Mouse (Mus musculus): ENCODE measurements around the gene Wwc1. TPM values are rescaled to one million over a fixed set of nuclear protein-coding genes. Genes with fewer than 3 reads are reported as not detected.

The Wwc1 gene
- polyA plus RNA-seq, 1 experiment = 3.5 TPM

DNA sequence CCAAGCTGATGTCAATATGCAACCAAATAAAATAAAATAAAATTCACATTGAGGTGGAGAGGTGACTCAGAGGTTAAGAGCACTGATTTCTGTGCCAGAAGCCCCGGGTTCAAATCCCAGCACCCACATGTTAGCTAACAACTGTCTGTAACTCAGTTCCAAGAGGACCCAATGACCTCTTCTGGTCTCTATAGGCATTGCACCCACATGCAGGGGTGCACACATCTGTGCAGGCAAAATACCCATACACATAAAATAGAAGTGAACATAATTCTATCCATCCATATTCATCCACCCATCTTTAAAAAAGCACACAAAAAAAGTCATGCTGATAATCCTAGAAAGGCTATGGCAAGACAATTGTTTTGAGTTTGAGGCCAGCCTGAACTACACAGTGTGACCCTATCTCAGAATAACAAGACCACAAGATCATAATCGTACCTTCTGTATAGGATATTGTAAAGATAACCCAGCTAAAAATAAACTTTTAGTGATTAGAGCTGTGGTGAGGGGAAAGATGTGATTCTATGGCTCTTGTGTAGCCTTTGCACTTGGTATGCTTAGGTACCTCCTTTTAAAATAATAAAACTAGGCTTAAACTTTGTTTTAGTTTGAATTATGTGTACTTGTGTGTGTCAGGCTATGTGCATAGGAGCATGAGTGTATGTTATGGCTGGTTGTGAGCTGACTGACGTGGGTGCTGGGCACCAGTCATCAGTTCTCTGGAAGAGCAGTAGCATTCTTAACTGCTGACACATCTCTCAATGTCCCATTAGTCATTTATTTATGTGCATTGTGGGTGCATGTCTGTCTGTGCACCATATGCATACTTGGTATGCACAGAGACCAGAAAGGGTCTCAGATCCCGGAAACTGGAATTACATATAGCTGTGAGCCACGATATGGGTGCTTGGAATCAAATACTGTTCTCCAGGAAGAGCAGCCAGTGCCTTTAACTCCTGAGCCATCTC is 142.9 kb downstream of the Wwc1 start:
- no peak for TF ChIP-seq POLR2A (IDR thresholded peaks at IDR 0.05; ENCODE audit: control insufficient read depth, extremely low read depth, insufficient read depth, low read length, poor library complexity)
- no peak for TF ChIP-seq CTCF (IDR thresholded peaks at IDR 0.05; ENCODE audit: borderline replicate concordance, control insufficient read depth, extremely low read depth, insufficient read depth, low read length, poor library complexity)
- DNase-seq = no peak
- H3K4me1 ChIP-seq (replicated peaks; ENCODE audit: control insufficient read depth, insufficient read depth, low read length) = peaks cover 10% of the 10 kb centered on the region
- no peaks in the 10 kb centered on the region for H3K36me3 ChIP-seq (ENCODE audit: control insufficient read depth, insufficient read depth, low read length)
- no peaks in the 10 kb centered on the region for H3K27me3 ChIP-seq (ENCODE audit: control insufficient read depth, insufficient read depth, low read length)
- 86% methylated on average over 5 of the region's 5 CpGs for WGBS
- H3K27ac ChIP-seq (ENCODE audit: control insufficient read depth, insufficient read depth, low read length) = no peak overlapping the region
- H3K4me3 ChIP-seq (ENCODE audit: control insufficient read depth, insufficient read depth, low read length) = no peak overlapping the region

DNA sequence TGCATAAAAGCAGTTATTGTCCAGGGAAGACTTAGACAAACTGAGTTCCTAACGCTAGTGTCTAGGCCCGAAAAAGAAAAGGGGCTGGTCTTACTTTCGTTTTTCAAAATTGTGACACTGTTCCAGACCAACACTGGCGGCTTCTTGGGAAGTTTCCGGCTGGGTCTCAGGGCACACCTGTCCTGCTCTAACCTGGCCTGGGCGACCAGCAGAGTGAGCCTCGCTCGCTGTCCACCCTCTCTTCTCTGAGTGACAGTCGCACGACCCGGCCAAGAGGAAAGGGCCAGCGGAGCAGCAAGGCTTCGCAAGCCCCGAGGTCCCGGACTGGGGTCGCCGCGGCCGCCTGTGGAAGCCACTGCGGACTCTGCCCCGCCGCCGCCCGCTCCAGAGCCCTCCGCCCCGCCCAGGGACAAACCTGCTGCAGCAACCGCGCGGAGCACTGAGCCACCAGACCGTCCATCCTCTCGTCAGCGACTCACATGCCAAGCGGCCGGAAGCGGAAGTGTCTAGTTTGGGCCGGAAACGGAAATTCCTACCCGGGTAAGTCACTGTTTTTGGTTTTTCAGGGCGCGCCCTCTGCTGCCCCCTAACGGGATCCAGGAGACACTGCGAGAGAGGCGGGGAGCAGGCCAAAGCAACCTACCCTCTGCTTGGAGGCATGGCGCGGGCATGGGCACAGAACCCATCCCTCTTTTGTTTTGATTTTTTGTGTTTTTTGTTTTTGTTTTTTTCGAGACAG is 146.1 kb downstream of the Wwc1 start, which contains the start of gene Rars:
Gene Rars (minus strand): TSS at position 485 of the 739 bp plus-strand sequence.
- peaks cover 10% of the 10 kb centered on the region for H3K4me1 ChIP-seq (replicated peaks; ENCODE audit: control insufficient read depth, insufficient read depth, low read length)
- 1% methylated on average over 46 of the region's 46 CpGs for WGBS
- DNase-seq = peak; percentile 94
- peak; percentile 93 for TF ChIP-seq CTCF (IDR thresholded peaks at IDR 0.05; ENCODE audit: borderline replicate concordance, control insufficient read depth, extremely low read depth, insufficient read depth, low read length, poor library complexity)
- peak; percentile 66; the same call in 1 of the 2 replicates for TF ChIP-seq POLR2A (IDR thresholded peaks at IDR 0.05; ENCODE audit: control insufficient read depth, extremely low read depth, insufficient read depth, low read length, poor library complexity)
- H3K4me3 ChIP-seq (ENCODE audit: control insufficient read depth, insufficient read depth, low read length) = peak within 1 kb of the TSS; percentile 92
- H3K27me3 ChIP-seq (ENCODE audit: control insufficient read depth, insufficient read depth, low read length) = no peaks in the 10 kb centered on the region
- no peak within 1 kb of the TSS for H3K27ac ChIP-seq (ENCODE audit: control insufficient read depth, insufficient read depth, low read length)
- peaks cover 3% of the 10 kb centered on the region for H3K36me3 ChIP-seq (ENCODE audit: control insufficient read depth, insufficient read depth, low read length)

DNA sequence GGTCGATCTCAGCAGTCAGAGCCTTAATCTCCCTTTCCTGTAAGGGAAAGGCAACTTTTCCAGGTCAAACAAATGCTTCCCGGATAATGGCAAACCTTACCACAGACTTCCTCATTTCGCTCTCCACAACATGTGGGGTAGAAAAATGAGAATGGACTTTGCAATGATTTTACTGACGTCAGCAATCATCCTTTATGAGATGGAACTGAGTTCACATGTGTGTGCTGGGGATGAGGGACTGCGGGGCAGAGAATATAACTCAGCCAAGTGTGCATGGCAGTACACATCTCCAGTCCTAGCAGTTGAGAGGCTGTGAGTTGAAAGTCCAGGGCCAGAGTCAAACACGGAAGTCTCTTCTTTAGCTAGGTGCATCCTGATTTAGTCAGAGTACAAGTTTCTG is 147.1 kb downstream of the Wwc1 start:
- Histone ChIP-seq H3K4me3 (ENCODE audit: control insufficient read depth, insufficient read depth, low read length) (no peak overlapping the region), H3K27me3 (ENCODE audit: control insufficient read depth, insufficient read depth, low read length) (no peaks in the 10 kb centered on the region), H3K36me3 (ENCODE audit: control insufficient read depth, insufficient read depth, low read length) (peaks cover 12% of the 10 kb centered on the region), H3K27ac (ENCODE audit: control insufficient read depth, insufficient read depth, low read length) (no peak overlapping the region), H3K4me1 (replicated peaks; ENCODE audit: control insufficient read depth, insufficient read depth, low read length) (peaks cover 7% of the 10 kb centered on the region)
- DNase-seq = no peak
- no peak for TF ChIP-seq POLR2A (IDR thresholded peaks at IDR 0.05; ENCODE audit: control insufficient read depth, extremely low read depth, insufficient read depth, low read length, poor library complexity)
- TF ChIP-seq CTCF (IDR thresholded peaks at IDR 0.05; ENCODE audit: borderline replicate concordance, control insufficient read depth, extremely low read depth, insufficient read depth, low read length, poor library complexity) = no peak
- 59% methylated on average over 6 of the region's 6 CpGs for WGBS

DNA sequence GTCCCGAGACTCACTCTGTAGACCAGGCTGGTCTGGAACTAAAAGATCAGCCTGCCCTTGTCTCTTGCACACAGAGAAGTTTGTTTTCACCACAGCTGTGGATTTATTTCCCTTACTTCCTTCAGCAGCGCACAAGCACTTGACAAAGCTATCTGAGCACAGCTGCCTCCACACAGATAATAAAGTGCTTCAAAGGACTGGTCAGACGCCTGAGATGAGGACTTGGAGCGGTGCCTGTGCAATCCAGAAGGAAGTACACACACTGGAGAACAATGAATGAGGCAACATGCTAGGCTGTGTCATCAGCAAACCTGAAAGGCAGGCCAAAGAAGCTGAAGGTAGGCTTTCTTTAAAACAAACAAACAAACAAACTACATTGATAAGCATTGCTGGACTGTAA is 148.2 kb downstream of the Wwc1 start:
- no peaks in the 10 kb centered on the region for H3K27me3 ChIP-seq (ENCODE audit: control insufficient read depth, insufficient read depth, low read length)
- DNase-seq = no peak
- peaks cover 21% of the 10 kb centered on the region for H3K36me3 ChIP-seq (ENCODE audit: control insufficient read depth, insufficient read depth, low read length)
- no peak overlapping the region for H3K27ac ChIP-seq (ENCODE audit: control insufficient read depth, insufficient read depth, low read length)
- WGBS = 89% methylated on average over 4 of the region's 4 CpGs
- TF ChIP-seq POLR2A (IDR thresholded peaks at IDR 0.05; ENCODE audit: control insufficient read depth, extremely low read depth, insufficient read depth, low read length, poor library complexity) (no peak), CTCF (IDR thresholded peaks at IDR 0.05; ENCODE audit: borderline replicate concordance, control insufficient read depth, extremely low read depth, insufficient read depth, low read length, poor library complexity) (no peak)
- peaks cover 6% of the 10 kb centered on the region; the same call in 1 of the 2 replicates for H3K4me1 ChIP-seq (replicated peaks; ENCODE audit: control insufficient read depth, insufficient read depth, low read length)
- no peak overlapping the region for H3K4me3 ChIP-seq (ENCODE audit: control insufficient read depth, insufficient read depth, low read length)

DNA sequence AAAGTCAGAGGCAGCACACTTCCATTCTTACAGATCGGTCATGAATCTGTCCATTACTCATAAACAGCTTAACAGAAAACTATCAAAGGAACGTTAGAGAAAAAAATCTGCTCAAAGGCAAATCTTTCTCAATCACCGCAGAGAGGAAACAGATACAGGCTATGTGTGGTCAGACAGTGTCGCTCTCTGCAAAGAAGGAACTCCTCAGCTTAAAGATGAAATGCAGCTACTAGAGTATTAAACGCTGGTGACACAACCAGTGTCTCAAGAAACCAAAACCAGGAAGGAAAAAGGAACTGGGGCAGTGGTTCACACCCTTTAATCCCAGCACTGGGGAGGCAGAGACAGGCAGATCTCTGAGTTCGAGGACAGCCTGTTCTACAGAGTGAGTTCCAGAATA is 152.6 kb downstream of the Wwc1 start:
- Histone ChIP-seq H3K4me1 (replicated peaks; ENCODE audit: control insufficient read depth, insufficient read depth, low read length) (no peaks in the 10 kb centered on the region), H3K4me3 (ENCODE audit: control insufficient read depth, insufficient read depth, low read length) (no peak overlapping the region), H3K27me3 (ENCODE audit: control insufficient read depth, insufficient read depth, low read length) (no peaks in the 10 kb centered on the region), H3K36me3 (ENCODE audit: control insufficient read depth, insufficient read depth, low read length) (peaks cover 51% of the 10 kb centered on the region), H3K27ac (ENCODE audit: control insufficient read depth, insufficient read depth, low read length) (no peak overlapping the region)
- 85% methylated on average over 6 of the region's 6 CpGs for WGBS
- no peak for DNase-seq
- TF ChIP-seq POLR2A (IDR thresholded peaks at IDR 0.05; ENCODE audit: control insufficient read depth, extremely low read depth, insufficient read depth, low read length, poor library complexity) (no peak), CTCF (IDR thresholded peaks at IDR 0.05; ENCODE audit: borderline replicate concordance, control insufficient read depth, extremely low read depth, insufficient read depth, low read length, poor library complexity) (no peak)

DNA sequence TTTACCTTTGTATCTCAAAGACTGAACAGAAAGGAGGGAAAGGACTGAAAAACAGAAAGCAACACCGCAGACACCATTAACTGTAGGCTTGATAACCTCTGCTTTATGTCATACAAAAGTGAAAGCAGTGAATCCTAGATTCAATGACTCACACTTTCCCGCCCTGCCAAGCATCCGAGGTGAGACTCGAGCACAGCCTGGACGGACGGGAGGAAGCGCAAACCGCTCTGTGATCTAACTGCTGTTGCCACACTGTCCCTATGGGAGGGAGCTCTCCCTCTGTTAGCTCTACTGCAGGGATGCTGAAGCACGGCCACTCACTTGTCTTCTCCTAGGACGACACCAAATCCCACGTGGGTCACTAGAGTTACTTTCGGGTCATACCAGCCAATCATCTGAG is 164.0 kb downstream of the Wwc1 start:
- Histone ChIP-seq H3K4me1 (replicated peaks; ENCODE audit: control insufficient read depth, insufficient read depth, low read length) (no peaks in the 10 kb centered on the region), H3K36me3 (ENCODE audit: control insufficient read depth, insufficient read depth, low read length) (peaks cover 82% of the 10 kb centered on the region), H3K27ac (ENCODE audit: control insufficient read depth, insufficient read depth, low read length) (no peak overlapping the region), H3K4me3 (ENCODE audit: control insufficient read depth, insufficient read depth, low read length) (no peak overlapping the region), H3K27me3 (ENCODE audit: control insufficient read depth, insufficient read depth, low read length) (no peaks in the 10 kb centered on the region)
- TF ChIP-seq POLR2A (IDR thresholded peaks at IDR 0.05; ENCODE audit: control insufficient read depth, extremely low read depth, insufficient read depth, low read length, poor library complexity) (no peak), CTCF (IDR thresholded peaks at IDR 0.05; ENCODE audit: borderline replicate concordance, control insufficient read depth, extremely low read depth, insufficient read depth, low read length, poor library complexity) (no peak)
- DNase-seq = no peak
- WGBS = 96% methylated on average over 12 of the region's 12 CpGs
